In genomic region chr1:153072711-153073110, GRCm38 (mm10) we compare ENCODE assay signal across 22 mouse cellular contexts.
DNase-seq lines count a peak whose midpoint lies in the region; ATAC-seq and TF ChIP-seq lines count a peak whose summit lies in the region.
"Had no signal": no experiment of that assay in that cellular context is flagged by ENCODE, and none has a peak within 500 bp of the region (broad histone marks: within the 10 kb centered on the region; RNA-seq: fewer than 3 reads in every experiment).

No protein-coding gene starts in this region.

- H3K36me3 ChIP-seq in heart, embryonic 16.5 days (ENCODE audit: control insufficient read depth, insufficient read depth), result no peaks in the 10 kb centered on the region
- peaks cover 14% of the 10 kb centered on the region for H3K36me3 ChIP-seq in E14TG2a.4 (ENCODE audit: insufficient read depth, low read length)
- H3K36me3 ChIP-seq in embryonic facial prominence, embryonic 10.5 days (replicated peaks), result no peaks in the 10 kb centered on the region
- H3K36me3 ChIP-seq in hindbrain, embryonic 13.5 days, result peaks cover 10% of the 10 kb centered on the region
- H3K36me3 ChIP-seq: liver, embryonic 12.5 days had no signal

- WGBS in heart, embryonic 16.5 days, result 67% methylated on average over 10 of the region's 10 CpGs
- 33% methylated on average over 10 of the region's 10 CpGs for WGBS in embryonic facial prominence, embryonic 10.5 days
- 51% methylated on average over 10 of the region's 10 CpGs for WGBS in hindbrain, embryonic 13.5 days

- peak; percentile 82 for DNase-seq in heart, adult 11 months
- no peak for DNase-seq in heart, adult 8-10 months (ENCODE audit: low spot score)
- DNase-seq in heart, postnatal 25 days (ENCODE audit: low spot score), result no peak
- no peak for DNase-seq in embryonic facial prominence, embryonic 10.5 days (ENCODE audit: low spot score)
- DNase-seq in gastrocnemius, adult 18-20 months (ENCODE audit: low spot score), result no peak
- DNase-seq: adrenal gland, adult 2 months; B cell, adult 2 months; cerebellum, adult 2 months; gastrocnemius, postnatal 14 days; lung, adult 2 months; lung, postnatal 36 days; right cerebral cortex, postnatal 14 days; spleen, adult 18-20 months; thymus, postnatal 25 days had no signal

- no peak overlapping the region for H3K27ac ChIP-seq in heart, embryonic 16.5 days (ENCODE audit: low read length)
- no peak overlapping the region for H3K27ac ChIP-seq in embryonic facial prominence, embryonic 10.5 days (replicated peaks)
- H3K27ac ChIP-seq in hindbrain, embryonic 13.5 days, result no peak overlapping the region
- H3K27ac ChIP-seq: kidney, postnatal 0 days; liver, embryonic 12.5 days; neural tube, embryonic 15.5 days had no signal

- H3K4me1 ChIP-seq in heart, embryonic 16.5 days (ENCODE audit: control insufficient read depth, insufficient read depth, low read length), result no peaks in the 10 kb centered on the region
- H3K4me1 ChIP-seq in E14TG2a.4 (replicated peaks; ENCODE audit: low read depth, low read length), result peaks cover 36% of the 10 kb centered on the region
- peaks cover 30% of the 10 kb centered on the region for H3K4me1 ChIP-seq in embryonic facial prominence, embryonic 10.5 days
- H3K4me1 ChIP-seq in hindbrain, embryonic 13.5 days (replicated peaks), result peaks cover 46% of the 10 kb centered on the region
- H3K4me1 ChIP-seq: liver, embryonic 12.5 days had no signal

- peak overlapping the region; percentile 11; the same call in 1 of the 2 replicates for H3K4me2 ChIP-seq in heart, embryonic 16.5 days (ENCODE audit: low read depth, low read length)
- no peak overlapping the region for H3K4me2 ChIP-seq in hindbrain, embryonic 13.5 days
- H3K4me2 ChIP-seq: liver, embryonic 12.5 days; neural tube, embryonic 15.5 days had no signal

- intact Hi-C loops in heart, postnatal 25 days (cut with DNase I), result no loop called here

- no peak overlapping the region for H3K9ac ChIP-seq in heart, embryonic 16.5 days (ENCODE audit: low read length)
- no peak overlapping the region for H3K9ac ChIP-seq in hindbrain, embryonic 13.5 days
- H3K9ac ChIP-seq: liver, embryonic 12.5 days; neural tube, embryonic 15.5 days had no signal

- no peak for ATAC-seq in heart, embryonic 16.5 days (replicated peaks; ENCODE audit: extremely low read depth, insufficient read depth, low FRiP score)
- ATAC-seq in hindbrain, embryonic 13.5 days (ENCODE audit: low FRiP score), result no peak
- ATAC-seq: hindbrain, embryonic 16.5 days; liver, embryonic 12.5 days had no signal

- no peak for TF ChIP-seq CTCF in E14TG2a.4 (conservative IDR thresholded peaks at IDR 0.05; ENCODE audit: low read length)

- peaks cover 15% of the 10 kb centered on the region; the same call in 1 of the 2 replicates for H3K27me3 ChIP-seq in heart, embryonic 16.5 days (ENCODE audit: control insufficient read depth, insufficient read depth, low read length)
- H3K27me3 ChIP-seq in E14TG2a.4 (ENCODE audit: insufficient read depth, low read length), result peaks cover 9% of the 10 kb centered on the region; the same call in 1 of the 2 replicates
- peaks cover 75% of the 10 kb centered on the region for H3K27me3 ChIP-seq in embryonic facial prominence, embryonic 10.5 days (replicated peaks; ENCODE audit: low read depth, poor library complexity, severe bottlenecking)
- peaks cover 52% of the 10 kb centered on the region for H3K27me3 ChIP-seq in hindbrain, embryonic 13.5 days

- no peak overlapping the region for H3K4me3 ChIP-seq in heart, embryonic 16.5 days (ENCODE audit: low read length)
- peak overlapping the region; percentile 63 for H3K4me3 ChIP-seq in E14TG2a.4 (replicated peaks; ENCODE audit: low read length)
- H3K4me3 ChIP-seq in embryonic facial prominence, embryonic 10.5 days, result 0 out of 2 replicates have a peak overlapping the region, but pooled peaks have one; percentile 2
- H3K4me3 ChIP-seq in hindbrain, embryonic 13.5 days, result no peak overlapping the region
- H3K4me3 ChIP-seq: erythroblast, embryonic 14.5 days; liver, embryonic 12.5 days; neural tube, embryonic 15.5 days had no signal

- H3K9me3 ChIP-seq in heart, embryonic 16.5 days (replicated peaks; ENCODE audit: control insufficient read depth, low read length), result no peaks in the 10 kb centered on the region
- H3K9me3 ChIP-seq in E14TG2a.4 (ENCODE audit: low read length), result peaks cover 17% of the 10 kb centered on the region
- no peaks in the 10 kb centered on the region for H3K9me3 ChIP-seq in embryonic facial prominence, embryonic 10.5 days
- H3K9me3 ChIP-seq in hindbrain, embryonic 13.5 days, result no peaks in the 10 kb centered on the region
- H3K9me3 ChIP-seq: liver, embryonic 12.5 days; neural tube, embryonic 15.5 days had no signal

Comparison
In these comparisons a context has a peak if more than half of its experiments do, and no peak if none do; other contexts are left out.
1. H3K4me3 ChIP-seq: peak in E14TG2a.4 (single experiment) and embryonic facial prominence, embryonic 10.5 days (single experiment); none in heart, embryonic 16.5 days (single experiment) and hindbrain, embryonic 13.5 days (single experiment).